Mouse (Mus musculus): ENCODE measurements around the gene Slc27a3. TPM values are rescaled to one million over a fixed set of nuclear protein-coding genes. Genes with fewer than 3 reads are reported as not detected.

Gene Slc27a3
- polyA plus RNA-seq, 1 experiment from 2014 or later = 0.58 TPM

- ATAC-seq = no peak
- Histone ChIP-seq H3K27me3 (ENCODE audit: insufficient read depth, low read length) (no peaks in the 10 kb centered on the region), H3K9me3 (ENCODE audit: low read length) (no peaks in the 10 kb centered on the region), H3K9ac (replicated peaks) (peak overlapping the region; percentile 93), H3K36me3 (replicated peaks; ENCODE audit: insufficient read depth, low read length) (no peaks in the 10 kb centered on the region; the same call in 1 of the 2 replicates), H3K27ac (ENCODE audit: low read depth) (peak overlapping the region; percentile 99; the same call in 1 of the 2 replicates), H3K4me1 (ENCODE audit: insufficient read depth) (peaks cover 42% of the 10 kb centered on the region), H3K4me2 (ENCODE audit: low read depth, low read length) (peak overlapping the region; percentile 100), H3K4me3 (ENCODE audit: low read depth, low read length) (peak overlapping the region; percentile 86)
- 28% methylated on average over 2 of the region's 2 CpGs for WGBS (ENCODE audit: insufficient replicate concordance)
- no peak for DNase-seq
- TF ChIP-seq CTCF (IDR thresholded peaks at IDR 0.05; ENCODE audit: low read depth) (no peak), EP300 (IDR thresholded peaks at IDR 0.05; ENCODE audit: low read depth) (no peak)
These were observed 42.6 kb upstream of the Slc27a3 start for GRCm38 (mm10) chr3:90432348-90432747.

DNA sequence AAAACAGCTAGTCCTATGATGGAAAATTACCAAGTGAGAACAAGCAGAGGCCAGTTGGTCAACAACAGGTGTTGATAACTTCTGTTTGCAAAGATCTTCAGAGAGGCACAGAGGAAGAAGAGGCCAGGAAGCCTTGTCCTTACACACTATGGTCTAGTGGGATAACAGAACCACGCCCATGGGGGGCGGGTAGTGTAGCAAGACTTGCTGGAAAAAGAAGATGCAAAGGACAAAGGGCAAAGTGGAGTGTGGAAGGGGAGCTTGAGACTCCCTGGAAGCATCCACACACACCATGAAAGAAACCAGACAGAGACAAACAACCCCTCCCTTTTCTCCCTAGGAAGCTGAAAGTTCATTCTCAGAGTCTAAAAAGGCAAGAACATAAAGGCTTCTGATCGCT is 39.8 kb upstream of the Slc27a3 start:
- peaks cover 46% of the 10 kb centered on the region for H3K4me1 ChIP-seq (ENCODE audit: insufficient read depth)
- no peak overlapping the region for H3K9ac ChIP-seq (replicated peaks)
- no peak for DNase-seq
- H3K36me3 ChIP-seq (replicated peaks; ENCODE audit: insufficient read depth, low read length) = no peaks in the 10 kb centered on the region; the same call in 1 of the 2 replicates
- H3K27me3 ChIP-seq (ENCODE audit: insufficient read depth, low read length) = no peaks in the 10 kb centered on the region
- no peaks in the 10 kb centered on the region for H3K9me3 ChIP-seq (ENCODE audit: low read length)
- H3K4me2 ChIP-seq (ENCODE audit: low read depth, low read length) = no peak overlapping the region
- WGBS (ENCODE audit: insufficient replicate concordance) = 70% methylated on average over 3 of the region's 3 CpGs
- no peak overlapping the region for H3K4me3 ChIP-seq (ENCODE audit: low read depth, low read length)
- no peak for ATAC-seq
- H3K27ac ChIP-seq (ENCODE audit: low read depth) = no peak overlapping the region
- TF ChIP-seq CTCF (IDR thresholded peaks at IDR 0.05; ENCODE audit: low read depth) (no peak), EP300 (IDR thresholded peaks at IDR 0.05; ENCODE audit: low read depth) (no peak)

DNA sequence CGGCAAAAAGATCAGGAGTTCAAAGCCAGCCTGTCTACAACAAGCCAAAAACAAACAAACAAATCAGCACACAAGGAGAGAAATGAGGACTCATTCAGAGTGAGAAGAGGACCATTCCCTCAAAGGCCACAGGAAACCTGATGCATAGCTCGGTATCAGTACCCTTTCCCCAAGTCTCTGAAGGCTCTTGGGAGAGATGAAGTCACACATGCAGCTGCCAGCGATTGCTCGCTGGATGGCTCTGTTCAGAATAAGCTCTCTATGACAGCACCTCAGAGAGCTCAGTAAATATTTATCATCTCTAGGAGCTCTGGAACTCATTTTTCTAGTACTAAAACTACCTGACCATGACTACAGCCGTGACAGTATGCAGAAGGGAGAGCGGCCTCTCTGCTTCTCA is 38.4 kb upstream of the Slc27a3 start:
- Histone ChIP-seq H3K36me3 (replicated peaks; ENCODE audit: insufficient read depth, low read length) (peaks cover 6% of the 10 kb centered on the region), H3K4me1 (ENCODE audit: insufficient read depth) (peaks cover 42% of the 10 kb centered on the region), H3K4me3 (ENCODE audit: low read depth, low read length) (no peak overlapping the region), H3K9ac (replicated peaks) (no peak overlapping the region), H3K4me2 (ENCODE audit: low read depth, low read length) (no peak overlapping the region), H3K27ac (ENCODE audit: low read depth) (no peak overlapping the region), H3K27me3 (ENCODE audit: insufficient read depth, low read length) (no peaks in the 10 kb centered on the region), H3K9me3 (ENCODE audit: low read length) (no peaks in the 10 kb centered on the region)
- WGBS (ENCODE audit: insufficient replicate concordance) = 79% methylated on average over 6 of the region's 6 CpGs
- DNase-seq (no peak), ATAC-seq (no peak)
- TF ChIP-seq CTCF (IDR thresholded peaks at IDR 0.05; ENCODE audit: low read depth) = no peak
- TF ChIP-seq EP300 (IDR thresholded peaks at IDR 0.05; ENCODE audit: low read depth) = no peak

DNA sequence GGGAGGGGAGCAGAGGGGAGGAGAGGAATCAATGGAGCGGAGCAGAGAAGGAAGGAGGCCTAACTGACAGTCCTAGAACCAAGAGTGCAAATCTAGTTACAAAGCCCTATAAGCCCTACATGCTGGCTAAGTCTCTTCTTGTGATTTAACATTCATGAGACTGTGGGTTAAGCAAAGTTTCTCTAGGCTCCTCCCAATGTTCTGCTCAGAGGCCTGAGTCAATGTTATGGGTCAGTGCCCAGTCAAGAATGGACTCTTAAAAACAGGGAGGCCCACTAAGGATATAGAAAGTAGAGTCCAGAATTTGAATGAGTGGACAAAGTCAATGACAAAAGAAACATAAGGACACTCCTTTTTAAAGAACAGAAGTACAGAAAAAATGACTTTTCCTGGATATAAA is 37.8 kb upstream of the Slc27a3 start:
- WGBS (ENCODE audit: insufficient replicate concordance) = 77% methylated on average over 1 of the region's 1 CpGs
- Histone ChIP-seq H3K27me3 (ENCODE audit: insufficient read depth, low read length) (no peaks in the 10 kb centered on the region), H3K9me3 (ENCODE audit: low read length) (no peaks in the 10 kb centered on the region), H3K4me1 (ENCODE audit: insufficient read depth) (peaks cover 42% of the 10 kb centered on the region), H3K4me2 (ENCODE audit: low read depth, low read length) (no peak overlapping the region), H3K9ac (replicated peaks) (no peak overlapping the region), H3K4me3 (ENCODE audit: low read depth, low read length) (no peak overlapping the region), H3K36me3 (replicated peaks; ENCODE audit: insufficient read depth, low read length) (peaks cover 12% of the 10 kb centered on the region), H3K27ac (ENCODE audit: low read depth) (no peak overlapping the region)
- DNase-seq (no peak), ATAC-seq (no peak)
- TF ChIP-seq EP300 (IDR thresholded peaks at IDR 0.05; ENCODE audit: low read depth) = no peak
- no peak for TF ChIP-seq CTCF (IDR thresholded peaks at IDR 0.05; ENCODE audit: low read depth)

- TF ChIP-seq CTCF (IDR thresholded peaks at IDR 0.05; ENCODE audit: low read depth) (no peak), EP300 (IDR thresholded peaks at IDR 0.05; ENCODE audit: low read depth) (no peak)
- H3K27me3 ChIP-seq (ENCODE audit: insufficient read depth, low read length) = no peaks in the 10 kb centered on the region
- H3K4me2 ChIP-seq (ENCODE audit: low read depth, low read length) = no peak overlapping the region
- peaks cover 23% of the 10 kb centered on the region for H3K4me1 ChIP-seq (ENCODE audit: insufficient read depth)
- no peak overlapping the region for H3K9ac ChIP-seq (replicated peaks)
- peaks cover 25% of the 10 kb centered on the region for H3K36me3 ChIP-seq (replicated peaks; ENCODE audit: insufficient read depth, low read length)
- no peak overlapping the region for H3K4me3 ChIP-seq (ENCODE audit: low read depth, low read length)
- no peaks in the 10 kb centered on the region for H3K9me3 ChIP-seq (ENCODE audit: low read length)
- H3K27ac ChIP-seq (ENCODE audit: low read depth) = no peak overlapping the region
- WGBS (ENCODE audit: insufficient replicate concordance) = 70% methylated on average over 2 of the region's 2 CpGs
- DNase-seq (no peak), ATAC-seq (no peak)
These were observed 35.8 kb upstream of the Slc27a3 start for GRCm38 (mm10) chr3:90425499-90425898.

- H3K4me2 ChIP-seq (ENCODE audit: low read depth, low read length) = no peak overlapping the region
- TF ChIP-seq EP300 (IDR thresholded peaks at IDR 0.05; ENCODE audit: low read depth) = no peak
- no peak for TF ChIP-seq CTCF (IDR thresholded peaks at IDR 0.05; ENCODE audit: low read depth)
- H3K27me3 ChIP-seq (ENCODE audit: insufficient read depth, low read length) = no peaks in the 10 kb centered on the region
- H3K27ac ChIP-seq (ENCODE audit: low read depth) = no peak overlapping the region
- DNase-seq (no peak), ATAC-seq (no peak)
- peaks cover 37% of the 10 kb centered on the region for H3K36me3 ChIP-seq (replicated peaks; ENCODE audit: insufficient read depth, low read length)
- H3K4me3 ChIP-seq (ENCODE audit: low read depth, low read length) = no peak overlapping the region
- H3K4me1 ChIP-seq (ENCODE audit: insufficient read depth) = peaks cover 11% of the 10 kb centered on the region; the same call in 1 of the 2 replicates
- H3K9me3 ChIP-seq (ENCODE audit: low read length) = no peaks in the 10 kb centered on the region
- H3K9ac ChIP-seq (replicated peaks) = no peak overlapping the region
These were observed 33.8 kb upstream of the Slc27a3 start for GRCm38 (mm10) chr3:90423549-90423948.

GRCm38 (mm10) chr3:90420696-90421095 is 31.0 kb upstream of the Slc27a3 start:
- Histone ChIP-seq H3K36me3 (replicated peaks; ENCODE audit: insufficient read depth, low read length) (peaks cover 51% of the 10 kb centered on the region), H3K4me2 (ENCODE audit: low read depth, low read length) (no peak overlapping the region), H3K4me3 (ENCODE audit: low read depth, low read length) (no peak overlapping the region), H3K4me1 (ENCODE audit: insufficient read depth) (peaks cover 9% of the 10 kb centered on the region), H3K27ac (ENCODE audit: low read depth) (no peak overlapping the region), H3K27me3 (ENCODE audit: insufficient read depth, low read length) (no peaks in the 10 kb centered on the region), H3K9ac (replicated peaks) (no peak overlapping the region), H3K9me3 (ENCODE audit: low read length) (no peaks in the 10 kb centered on the region)
- WGBS (ENCODE audit: insufficient replicate concordance) = 81% methylated on average over 6 of the region's 6 CpGs
- no peak for DNase-seq
- no peak for TF ChIP-seq EP300 (IDR thresholded peaks at IDR 0.05; ENCODE audit: low read depth)
- no peak for TF ChIP-seq CTCF (IDR thresholded peaks at IDR 0.05; ENCODE audit: low read depth)
- ATAC-seq = no peak
